Mouse (Mus musculus) large intestine, adult 2 months (tissue): ENCODE results near the gene Plin3. TPM values are rescaled to one million over a fixed set of nuclear protein-coding genes. Genes with fewer than 3 reads are reported as not detected.
"Not testable (repeated sequence)": the region's sequence is repeated elsewhere in the genome, so short reads cannot be mapped to it uniquely, and the experiment has no call there.

Experiments used
- DNase-seq: peaks from one replicate; pipeline ENCODE4 v3.0.0-alpha.2; 2012; ENCODE audit warnings: low read depth, low spot score
- WGBS: fragments of 180-500 bp; shearing (Covaris S2); methylation state at CpG from one replicate; pipeline ENCODE4 v1.1.7; 2018; 5-methylcytosine and 5-hydroxymethylcytosine counted together
- polyA plus RNA-seq: library from polyadenylated mRNA; depleted of rRNA; stranded (reverse); fragments of >200 nt; gene quantifications from 2 replicates; pipeline ENCODE4 v1.2.3, GENCODE M21; 2012

Plin3 gene
- polyA plus RNA-seq, 1 experiment: 81.6 TPM

DNA sequence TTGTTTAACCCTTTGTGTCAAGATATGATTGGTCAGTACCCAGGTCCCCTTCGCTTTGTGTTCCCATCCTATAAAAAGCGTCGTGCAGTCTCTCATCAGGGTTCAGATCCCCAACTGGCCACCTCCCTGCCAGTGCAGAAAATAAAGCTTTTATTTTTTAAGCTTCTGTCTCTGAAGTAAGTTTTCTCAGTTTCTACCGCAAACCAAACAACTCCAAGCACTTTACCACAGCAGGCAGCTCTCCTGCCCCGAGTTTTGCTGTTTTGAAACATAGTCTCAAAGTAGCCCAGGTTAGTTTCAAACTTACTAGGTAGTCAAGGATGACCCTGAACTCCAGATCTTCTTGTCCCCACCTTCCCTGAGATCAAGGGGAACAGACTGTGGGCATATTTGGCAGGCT, 14.3 kb downstream of the Plin3 start:
- WGBS: 82% methylated on average over 5 of the region's 5 CpGs
- DNase-seq: no peak

DNA sequence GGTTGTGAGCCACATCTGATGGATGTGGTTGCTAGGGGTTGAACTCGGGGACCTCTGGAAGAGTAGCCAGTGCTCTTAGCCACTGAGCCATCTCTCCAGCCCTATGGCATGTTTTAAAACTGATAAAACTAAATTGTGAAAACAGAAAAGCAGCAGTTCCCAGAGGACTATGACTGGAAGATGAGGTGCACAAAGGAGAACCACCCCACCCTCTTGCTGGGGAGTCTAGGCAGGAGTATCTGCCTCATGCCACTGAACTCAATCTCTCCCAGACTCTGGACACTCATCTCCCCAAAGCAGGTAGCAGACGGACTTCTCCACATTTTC, 15.1 kb downstream of the Plin3 start:
- no peak for DNase-seq
- 35% methylated on average over 2 of the region's 2 CpGs for WGBS

DNA sequence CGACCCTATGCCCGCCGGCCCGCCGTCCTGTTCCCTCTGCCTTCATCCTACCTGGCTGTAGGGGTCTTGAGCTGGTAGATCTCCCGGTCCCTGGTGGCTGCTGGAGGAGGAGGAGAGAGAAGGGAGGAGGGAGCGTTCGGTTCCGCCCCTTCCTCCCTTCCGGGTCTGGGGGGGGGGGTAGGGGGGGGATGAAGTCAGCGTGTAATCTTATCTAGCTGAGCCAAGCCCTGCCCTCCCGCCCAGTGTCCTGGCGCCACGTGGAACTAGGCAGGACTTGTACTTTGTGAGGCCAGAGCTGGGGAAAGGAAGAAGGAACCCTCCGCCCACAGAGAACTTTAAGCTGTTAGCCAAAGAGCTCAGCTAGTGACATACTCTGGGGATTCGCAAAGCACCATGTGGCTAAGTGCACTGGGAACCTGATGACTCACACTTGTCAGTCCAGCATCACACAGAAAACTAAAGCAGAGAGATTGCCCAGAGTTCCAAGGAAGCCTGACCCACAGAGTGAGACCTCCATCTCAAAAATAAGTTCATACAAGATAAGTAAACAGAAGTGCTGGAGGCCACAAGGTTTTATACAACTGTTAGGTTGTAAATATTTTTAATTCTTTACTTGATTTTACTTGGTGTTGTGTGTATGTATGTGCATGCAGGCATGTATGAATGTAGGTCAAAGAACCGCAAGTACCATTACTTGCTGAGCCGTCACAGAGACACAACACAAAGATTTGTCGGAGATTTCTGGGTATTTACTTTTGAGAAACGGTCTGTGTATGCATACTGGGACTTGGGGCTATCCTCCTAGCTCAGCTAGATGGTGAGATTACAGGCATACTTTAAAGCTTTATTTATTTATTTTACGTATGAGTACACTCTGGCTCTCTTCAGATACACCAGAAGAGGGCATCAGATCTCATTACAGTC, 15.8 kb downstream of the Plin3 start, which contains the start of gene Ticam1:
Ticam1 (minus strand) TSS at position 144 of the 924 bp plus-strand sequence.
- DNase-seq: peak; percentile 94
- 1% methylated on average over 20 of the region's 21 CpGs for WGBS

DNA sequence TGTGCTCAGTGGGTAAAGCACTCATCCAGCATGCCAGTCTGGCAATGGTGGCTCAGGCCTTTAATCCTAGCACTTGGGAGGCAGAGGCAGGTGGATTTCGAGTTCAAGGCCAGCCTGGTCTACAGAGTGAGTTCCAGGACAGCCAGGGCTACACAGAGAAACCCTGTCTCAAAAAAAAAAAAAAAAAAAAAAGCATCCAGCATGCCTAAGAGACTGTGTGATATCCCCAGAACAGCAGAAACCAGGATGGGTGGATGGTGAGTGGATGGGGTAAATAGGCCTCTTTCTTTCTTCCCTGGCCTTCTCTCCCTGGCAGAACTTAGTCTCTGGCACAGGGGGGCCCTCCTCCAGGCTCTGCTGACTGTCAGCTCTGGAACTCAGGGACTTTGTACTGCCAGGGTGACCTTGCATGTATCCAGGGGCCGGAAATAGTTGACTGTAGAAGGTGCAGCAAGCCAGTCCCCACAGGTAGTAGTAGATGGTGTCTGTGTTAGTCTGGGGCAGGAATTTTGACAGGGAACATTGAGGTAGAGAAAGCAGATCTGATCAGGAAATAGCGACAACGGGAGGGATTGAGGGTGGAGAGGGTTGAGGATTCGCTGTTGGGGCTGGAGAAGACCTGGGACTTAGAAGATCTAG, 16.7 kb downstream of the Plin3 start:
- WGBS: 9% methylated on average over 5 of the region's 5 CpGs
- DNase-seq: no peak

DNA sequence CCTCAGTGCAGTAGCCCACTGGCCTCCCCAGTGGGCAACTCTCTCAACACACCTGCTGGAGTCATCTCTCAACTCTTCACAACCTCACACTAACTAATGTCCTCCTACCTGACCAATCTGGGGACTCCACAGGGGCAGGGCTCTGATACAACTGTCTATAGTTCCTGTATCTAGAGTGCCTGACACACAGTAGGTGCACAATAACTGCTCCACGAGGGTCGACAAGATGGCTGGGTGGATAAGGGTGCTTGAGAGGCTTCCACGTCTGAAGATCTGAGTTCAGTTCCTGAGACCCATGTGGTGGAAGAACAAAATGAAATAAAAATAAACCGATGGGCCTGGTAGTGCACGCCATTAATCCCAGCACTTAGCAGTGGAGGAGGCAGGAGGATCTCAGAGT, 18.7 kb downstream of the Plin3 start:
- WGBS: 85% methylated on average over 5 of the region's 5 CpGs
- no peak for DNase-seq

DNA sequence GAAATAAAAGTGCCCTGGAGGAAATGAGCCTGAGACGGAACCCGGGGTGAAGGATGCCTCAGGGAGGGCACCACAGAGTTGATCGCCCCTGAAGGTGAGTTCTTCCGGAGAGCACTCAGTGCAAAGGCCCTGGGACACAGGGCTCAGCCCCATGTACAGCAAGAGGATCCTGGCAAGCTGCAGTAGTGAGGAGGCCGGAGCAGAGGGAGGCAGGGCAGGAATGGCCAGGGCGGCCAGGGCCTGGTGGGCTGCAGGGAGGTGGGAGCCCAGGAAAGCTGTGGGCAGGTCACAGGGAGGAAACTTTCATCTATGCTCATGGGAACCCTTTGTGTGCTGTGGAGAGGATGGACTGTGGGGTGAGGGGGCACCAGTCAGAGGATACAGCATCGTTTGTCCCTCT, 19.2 kb downstream of the Plin3 start:
- DNase-seq: no peak
- 62% methylated on average over 7 of the region's 7 CpGs for WGBS

DNA sequence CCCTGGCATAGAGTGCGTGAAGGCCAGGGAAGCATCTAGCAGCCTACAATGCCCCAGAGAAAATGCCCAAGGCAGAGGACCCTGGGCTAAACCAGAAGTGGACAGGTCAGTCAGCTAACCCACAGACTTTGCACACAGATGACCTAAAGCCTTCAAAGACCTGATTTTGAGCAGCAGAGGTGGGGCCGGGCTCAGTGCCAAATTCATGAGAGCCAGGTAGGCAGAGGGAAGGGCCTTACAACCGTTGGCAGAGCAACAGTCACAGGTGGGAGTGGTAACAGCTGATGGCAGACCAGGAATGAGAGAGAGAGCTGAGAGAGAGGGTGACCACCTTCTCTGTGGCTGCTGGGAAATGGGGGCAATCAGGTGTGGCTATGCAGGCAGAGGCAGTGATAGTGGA, 20.0 kb downstream of the Plin3 start:
- no peak for DNase-seq
- 43% methylated on average over 3 of the region's 3 CpGs for WGBS

DNA sequence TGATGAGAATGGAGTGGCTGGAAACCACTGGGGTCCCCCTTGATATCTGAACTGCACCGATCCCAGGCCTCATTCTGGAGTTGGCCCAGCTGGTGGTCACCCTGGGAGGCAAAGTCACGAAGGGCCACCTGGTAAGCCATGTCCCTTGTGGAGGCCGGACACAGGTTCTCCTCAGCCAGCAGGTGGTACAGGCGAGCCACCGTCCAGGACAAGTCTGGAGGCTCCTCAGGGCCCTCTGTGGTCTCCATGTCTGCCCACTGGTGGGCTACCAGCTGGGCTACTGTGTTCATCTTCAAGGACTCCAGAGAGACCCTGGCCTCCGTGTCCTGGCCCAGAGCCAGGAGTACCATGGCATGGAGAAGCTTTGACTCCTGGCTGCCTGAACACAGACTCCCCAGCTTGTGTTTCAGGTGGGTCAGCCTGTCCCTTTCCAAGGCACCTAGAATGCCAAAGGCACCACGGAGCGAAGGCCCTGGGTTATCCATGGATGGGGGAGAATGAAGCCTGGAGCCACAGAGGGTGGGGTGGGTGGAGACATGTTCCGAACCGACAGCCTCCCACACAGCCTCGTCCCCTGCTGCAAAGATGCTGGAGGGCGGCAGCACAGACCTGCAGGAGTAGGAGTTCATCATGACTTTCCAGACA, 20.9 kb downstream of the Plin3 start:
- 86% methylated on average over 12 of the region's 12 CpGs for whole genome bisulfite sequencing
- DNase-seq: no peak

DNA sequence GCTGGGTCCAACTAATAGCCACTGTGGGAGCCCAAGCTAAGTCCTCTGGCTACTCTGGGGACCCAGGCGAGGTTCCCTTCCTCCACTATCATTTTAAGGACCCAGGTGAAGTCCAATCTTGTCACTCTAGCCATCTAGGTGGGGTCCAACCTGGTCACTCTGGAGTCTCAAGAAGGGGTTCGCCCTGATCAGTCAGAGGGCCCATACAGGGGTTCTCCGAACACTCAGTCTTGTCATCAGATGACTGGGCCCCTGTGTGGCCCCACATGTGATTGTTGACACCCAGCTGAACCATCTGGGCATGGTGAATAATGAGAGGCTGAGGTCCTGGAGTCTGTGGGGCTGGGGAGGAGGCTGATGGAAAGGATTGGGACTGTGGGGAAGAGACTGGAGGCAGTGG, 22.9 kb downstream of the Plin3 start:
- no peak for DNase-seq
- 73% methylated on average over 3 of the region's 3 CpGs for WGBS

DNA sequence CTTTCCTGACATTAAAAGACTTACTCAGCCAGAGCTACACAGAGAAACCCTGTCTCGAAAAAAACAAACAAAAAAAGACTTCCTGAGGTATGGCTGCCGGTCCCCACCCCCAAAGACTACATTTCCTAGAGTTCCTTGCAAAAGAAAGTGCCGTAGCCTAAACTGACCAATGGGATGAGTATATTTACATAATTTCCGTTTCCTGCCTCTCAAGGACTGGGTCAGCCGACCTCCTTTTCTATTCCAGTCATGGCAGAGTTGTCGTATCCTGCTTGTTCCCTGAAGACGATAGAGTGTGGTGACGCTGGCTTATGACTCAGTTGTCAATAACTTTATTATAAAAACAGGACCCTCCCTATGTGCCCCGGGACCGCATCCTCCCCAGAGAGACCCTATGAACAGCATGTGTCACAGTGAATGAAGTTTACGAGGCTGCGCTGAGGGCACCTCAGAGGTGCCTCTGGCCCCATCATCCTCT, 23.5 kb downstream of the Plin3 start:
- DNase-seq: no peak
- WGBS: 10% methylated on average over 12 of the region's 12 CpGs

DNA sequence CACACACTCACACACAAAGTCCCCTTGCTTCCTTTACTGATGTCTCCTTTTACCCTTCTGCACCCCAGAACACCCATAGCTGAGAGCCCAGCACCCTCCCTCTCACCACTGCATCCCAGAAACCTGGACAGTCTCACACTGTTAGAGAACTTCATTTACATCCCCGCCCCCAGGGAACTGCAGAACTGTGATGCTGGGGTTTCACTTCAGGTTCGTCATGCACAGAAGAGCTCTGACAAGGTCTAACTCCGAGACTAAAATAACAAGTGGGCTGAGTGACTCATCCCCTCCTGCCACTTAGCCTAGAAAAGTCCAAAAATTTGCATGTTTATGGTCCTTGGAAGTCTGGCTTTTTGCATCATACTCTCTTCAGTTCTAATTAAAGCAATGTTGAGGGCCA, 26.4 kb downstream of the Plin3 start:
- 42% methylated on average over 3 of the region's 3 CpGs for WGBS
- no peak for DNase-seq

DNA sequence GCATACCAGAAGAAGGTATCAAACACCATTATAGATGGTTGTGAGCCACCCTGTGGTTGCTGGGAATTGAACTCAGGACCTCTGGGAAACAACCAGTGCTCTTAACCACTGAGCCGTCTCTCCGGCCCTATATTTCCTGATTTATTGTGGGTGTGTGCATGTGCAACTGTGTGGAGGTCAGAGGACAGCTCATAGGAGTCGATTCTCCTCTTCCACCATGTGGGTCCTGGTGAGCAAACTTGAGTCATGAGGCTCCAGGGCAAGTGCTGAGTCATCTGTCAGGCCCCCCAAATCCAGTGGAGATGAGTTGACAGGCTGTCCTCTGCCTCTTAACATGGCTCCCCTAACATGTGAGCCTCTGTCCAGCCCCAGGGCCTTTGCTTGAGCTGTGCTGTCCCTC, 26.8 kb downstream of the Plin3 start:
- DNase-seq: no peak
- WGBS: 21% methylated on average over 3 of the region's 3 CpGs

DNA sequence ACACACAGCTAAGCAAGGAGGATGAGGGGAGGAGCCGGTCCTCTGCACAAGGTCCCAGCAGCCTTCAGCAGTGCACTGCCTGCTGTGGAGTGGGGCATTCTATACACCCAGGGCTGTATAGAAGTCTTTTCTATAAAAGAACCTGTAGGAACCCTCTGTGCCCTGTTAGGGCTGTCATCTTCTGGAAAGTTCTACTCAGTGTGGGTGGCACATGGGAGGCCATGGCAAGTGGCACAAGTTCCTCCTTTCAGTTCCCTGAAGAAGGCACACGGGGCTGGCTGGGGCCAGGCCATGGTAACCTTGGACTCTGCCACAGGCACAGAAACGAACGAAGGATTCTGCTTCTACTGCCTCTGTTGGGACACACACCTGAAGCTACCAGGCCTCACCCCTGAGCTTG, 27.7 kb downstream of the Plin3 start:
- WGBS: 61% methylated on average over 4 of the region's 4 CpGs
- no peak for DNase-seq

DNA sequence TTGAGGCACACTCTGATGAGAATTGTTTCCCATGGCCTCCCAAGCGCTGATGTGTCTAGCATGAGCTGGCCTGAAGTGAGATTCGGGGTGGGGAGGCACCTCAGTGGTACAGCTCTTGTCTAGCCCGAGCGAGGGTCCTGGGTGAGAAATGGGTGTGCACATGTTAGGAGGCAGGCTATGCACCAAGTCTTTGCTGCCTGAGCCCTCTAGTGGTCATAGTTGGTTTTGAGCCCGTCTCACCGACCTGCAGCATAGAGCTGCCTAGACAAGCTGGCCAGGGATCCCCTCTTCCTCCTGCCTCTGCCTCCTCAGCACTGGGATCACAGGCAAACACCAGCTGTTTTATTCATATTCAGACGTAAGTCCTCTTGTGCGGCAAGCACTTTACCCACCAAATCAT, 28.7 kb downstream of the Plin3 start:
- DNase-seq: no peak

DNA sequence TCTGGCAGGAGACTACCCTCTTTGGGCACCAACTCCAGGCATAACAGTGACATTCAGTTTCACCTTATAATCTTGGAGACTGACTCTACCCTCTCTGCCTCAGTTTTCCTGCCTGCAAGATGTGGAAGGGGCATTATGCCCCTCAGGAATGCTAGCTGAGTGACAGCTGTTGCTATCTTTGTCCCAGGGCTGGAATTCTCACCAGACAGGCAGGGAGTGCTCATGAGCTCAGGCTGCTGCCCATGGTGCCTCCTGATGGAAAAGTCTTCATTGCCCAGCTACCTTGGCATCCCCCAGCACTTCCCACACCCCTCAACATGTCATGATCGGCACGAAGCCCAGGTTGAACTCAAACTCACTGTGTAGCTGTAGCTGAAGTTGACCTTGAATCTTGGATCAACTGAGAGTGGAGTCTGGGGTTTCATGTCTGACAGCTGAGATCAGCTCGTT, 30.0 kb downstream of the Plin3 start:
- no peak for DNase-seq
- WGBS: 75% methylated on average over 3 of the region's 3 CpGs

More for the DNA sequence above, 28.7 kb downstream of the Plin3 start:
- WGBS: 14% methylated on average over 8 of the region's 8 CpGs

DNA sequence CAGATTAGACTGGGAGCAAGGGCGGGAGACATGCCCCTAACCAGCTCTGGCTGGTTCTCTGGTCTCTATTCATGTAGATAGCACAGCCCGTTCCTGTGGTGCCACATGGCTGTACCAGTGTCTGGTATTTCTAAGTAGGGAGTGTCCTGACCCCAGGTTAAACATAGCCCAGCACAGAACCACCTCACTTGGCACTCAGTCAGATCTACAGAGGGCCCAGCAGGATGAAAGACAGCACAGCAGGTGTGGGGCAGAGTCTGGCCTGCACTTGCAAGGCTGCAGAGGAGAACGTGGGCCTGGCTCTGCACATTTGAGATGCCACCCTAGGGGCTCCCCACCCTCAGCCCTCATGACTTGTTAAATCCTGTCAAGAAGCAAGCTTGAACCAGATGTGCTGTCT, 31.5 kb downstream of the Plin3 start:
- 43% methylated on average over 3 of the region's 3 CpGs for WGBS
- no peak for DNase-seq

DNA sequence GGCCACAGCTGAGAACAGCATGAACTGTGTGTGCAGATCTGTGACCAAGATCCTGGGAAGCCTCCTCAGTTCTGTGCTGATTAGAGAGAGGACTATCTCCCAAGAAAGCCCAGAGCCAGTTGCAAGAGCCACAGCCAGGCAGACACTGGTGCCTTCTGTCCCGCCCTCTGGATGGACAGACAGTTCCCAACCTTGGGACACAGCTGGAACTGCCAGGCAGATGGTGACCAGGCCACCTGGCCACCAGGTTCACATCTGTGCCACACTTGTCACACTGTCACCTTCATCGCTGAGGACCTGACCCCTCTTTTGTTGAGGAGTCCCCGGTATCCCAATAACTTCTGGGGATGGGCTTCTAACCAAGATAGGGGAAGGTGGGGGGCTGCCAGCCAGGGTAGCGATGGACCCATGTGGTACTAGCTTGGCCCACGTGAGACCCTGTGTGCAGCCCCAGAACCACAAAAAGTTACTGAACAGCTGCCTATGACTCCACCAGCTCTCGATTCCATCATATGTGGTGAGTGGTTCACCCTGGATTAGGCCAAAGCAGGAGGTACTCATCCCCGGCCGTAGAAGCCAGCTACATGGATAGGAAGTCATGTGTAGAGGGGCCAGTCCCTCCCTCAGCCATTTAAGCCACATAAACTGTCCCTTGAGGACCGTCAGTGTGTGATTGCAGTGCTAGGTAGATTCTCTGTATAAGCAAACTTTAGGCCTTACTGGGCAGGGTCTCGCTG, 33.2 kb downstream of the Plin3 start:
- 81% methylated on average over 10 of the region's 10 CpGs for WGBS

DNA sequence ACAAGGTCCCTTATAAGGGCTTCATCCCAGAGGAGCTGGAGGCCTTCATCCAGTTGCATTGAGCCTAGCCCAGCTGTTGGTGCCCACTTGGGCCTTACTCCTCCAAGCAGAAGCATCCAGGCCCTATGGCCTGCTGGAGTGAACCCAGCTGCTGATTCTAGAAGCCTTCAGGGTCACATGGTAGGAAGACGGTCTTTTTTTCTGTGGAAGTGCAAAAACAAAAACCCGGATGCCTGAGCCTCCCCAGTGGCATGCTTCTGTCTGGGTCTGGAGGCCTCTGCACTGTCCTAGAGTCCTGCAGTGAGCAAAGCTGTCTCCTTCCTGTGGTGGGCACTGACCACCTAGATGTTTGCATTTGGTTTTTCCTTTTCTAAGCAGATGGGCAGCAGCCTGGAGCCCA, 33.9 kb downstream of the Plin3 start:
- WGBS: 55% methylated on average over 2 of the region's 2 CpGs

More for the DNA sequence above, 33.2 kb downstream of the Plin3 start:
- no peak for DNase-seq

DNA sequence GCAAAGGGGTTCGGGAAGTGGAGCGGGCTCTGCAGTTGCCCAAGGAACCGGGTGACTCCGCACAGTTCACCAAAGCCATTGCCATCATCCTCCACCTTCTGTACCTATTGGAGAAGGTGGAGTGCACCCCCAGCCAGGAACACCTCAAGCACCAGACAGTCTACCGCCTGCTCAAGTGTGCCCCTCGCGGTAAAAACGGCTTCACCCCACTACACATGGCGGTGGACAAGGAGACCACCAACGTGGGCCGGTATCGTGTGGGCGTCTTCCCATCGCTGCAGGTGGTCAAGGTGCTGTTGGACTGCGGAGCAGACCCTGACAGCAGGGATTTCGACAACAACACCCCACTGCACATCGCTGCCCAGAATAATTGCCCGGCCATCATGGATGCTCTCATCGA, 34.4 kb downstream of the Plin3 start:
- DNase-seq: not testable (repeated sequence)
- WGBS: 91% methylated on average over 19 of the region's 19 CpGs

More for the DNA sequence above, 33.9 kb downstream of the Plin3 start:
- DNase-seq: not testable (repeated sequence)
